Mouse (Mus musculus) intestine, embryonic 14.5 days (tissue): ENCODE measurements around the gene Rapgef3. TPM values are rescaled to one million over a fixed set of nuclear protein-coding genes. Genes with fewer than 3 reads are reported as not detected.

Experiments
- ATAC-seq: fragments of 200-750 bp; cut with Nextera tagmentation; replicated peaks from 2 replicates; pipeline ENCODE4 v1.8.0; 2017; ENCODE audit warnings: low read depth, moderate number of reproducible peaks, moderate TSS enrichment, moderate library complexity; ENCODE audit not compliant: low FRiP score, low TSS enrichment
- DNase-seq: peaks from one replicate; pipeline ENCODE4 v3.0.0-alpha.2; 2018; ENCODE audit warnings: low spot score
- H3K27ac ChIP-seq: fragments of 300-500 bp; sonication (generic); 2 replicates; pipeline ENCODE4 v1.5.1; 2014; ENCODE audit warnings: low read depth, mild to moderate bottlenecking, control low read depth
- H3K27me3 ChIP-seq: fragments of 300-500 bp; sonication (generic); replicated peaks from 2 replicates; pipeline ENCODE4 v1.6.1; 2014; ENCODE audit warnings: low read length, control low read depth; ENCODE audit not compliant: control insufficient read depth, insufficient read depth
- H3K36me3 ChIP-seq: fragments of 300-500 bp; sonication (generic); 2 replicates; pipeline ENCODE4 v1.6.1; 2014; ENCODE audit warnings: low read length, control low read depth; ENCODE audit not compliant: control insufficient read depth, insufficient read depth
- H3K4me1 ChIP-seq: fragments of 300-500 bp; sonication (generic); replicated peaks from 2 replicates; pipeline ENCODE4 v1.6.1; 2014; ENCODE audit warnings: low read length, control low read depth, mixed read lengths; ENCODE audit not compliant: control insufficient read depth, insufficient read depth
- H3K4me2 ChIP-seq: fragments of 300-500 bp; sonication (generic); 2 replicates; pipeline ENCODE4 v1.6.1; 2014; ENCODE audit warnings: low read length
- H3K4me3 ChIP-seq: fragments of 300-500 bp; sonication (generic); 2 replicates; pipeline ENCODE4 v1.5.1; 2014; ENCODE audit warnings: low read depth, low read length, control low read depth, mixed read lengths
- H3K9ac ChIP-seq: fragments of 300-500 bp; sonication (generic); 2 replicates; pipeline ENCODE4 v1.6.1; 2014; ENCODE audit warnings: mild to moderate bottlenecking, low read length
- H3K9me3 ChIP-seq: fragments of 300-500 bp; sonication (generic); 2 replicates; pipeline ENCODE4 v1.6.1; 2016; ENCODE audit warnings: low read length, control low read depth; ENCODE audit not compliant: control insufficient read depth
- WGBS: fragments of 180-500 bp; shearing (Covaris S2); extraction: QIAGEN DNeasy Blood & Tissue Kit; methylation state at CpG from one replicate; pipeline ENCODE4 v1.1.7; 2014; 5-methylcytosine and 5-hydroxymethylcytosine counted together
- polyA plus RNA-seq: library from polyadenylated mRNA; unstranded; fragments of >200 nt; fragmentation: Nextera tagmentation; extraction: Ambion mirVana; gene quantifications from 2 replicates; pipeline ENCODE4 v1.2.1, GENCODE M21; 2014

Rapgef3 gene
- polyA plus RNA-seq, 1 experiment from 2014 or later, result 8.7 TPM

- no peaks in the 10 kb centered on the region for H3K36me3 ChIP-seq
- H3K4me2 ChIP-seq, result no peak overlapping the region
- no peak overlapping the region for H3K27ac ChIP-seq
- no peak for DNase-seq
- ATAC-seq, result no peak
- no peak overlapping the region for H3K4me3 ChIP-seq
- H3K9ac ChIP-seq, result no peak overlapping the region
- no peaks in the 10 kb centered on the region for H3K9me3 ChIP-seq
- H3K27me3 ChIP-seq, result no peaks in the 10 kb centered on the region
- 76% methylated on average over 15 of the region's 15 CpGs for WGBS
- no peaks in the 10 kb centered on the region for H3K4me1 ChIP-seq
These were observed 46.6 kb downstream of the Rapgef3 start for GRCm38 (mm10) chr15:97721008-97721701.

DNA sequence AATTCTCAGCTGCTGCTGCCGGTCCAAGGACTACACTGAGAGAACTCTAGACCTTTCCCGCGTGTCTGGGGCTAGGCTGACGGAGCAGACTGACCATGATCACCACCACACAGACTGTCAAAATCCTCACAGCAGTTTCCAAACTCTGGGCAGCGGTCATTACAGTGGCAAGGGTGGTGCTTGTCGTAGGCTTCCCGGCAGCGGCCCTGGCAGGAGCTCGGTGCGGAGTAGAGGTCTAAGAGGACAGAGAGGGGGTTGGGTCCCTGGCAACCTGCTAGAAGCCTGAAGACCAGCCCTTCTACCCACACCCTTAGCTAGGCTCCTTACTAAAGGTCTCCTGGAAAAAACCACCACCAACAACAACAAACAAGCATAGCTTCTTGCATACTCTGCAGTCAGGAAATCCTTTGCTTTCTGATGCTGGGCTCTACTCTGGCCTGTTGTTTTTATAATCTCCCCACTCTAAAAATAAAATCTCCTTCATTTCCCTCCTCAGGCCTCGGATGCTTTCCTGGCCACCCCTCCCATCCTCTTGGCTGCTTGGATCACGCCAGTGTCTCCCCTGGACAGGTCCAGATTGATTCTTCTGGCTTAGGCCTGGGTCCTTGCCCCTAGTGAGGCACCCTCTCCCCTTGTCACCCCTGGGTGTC is 47.6 kb downstream of the Rapgef3 start:
- no peak overlapping the region for H3K4me3 ChIP-seq
- H3K27ac ChIP-seq, result no peak overlapping the region
- ATAC-seq (no peak), DNase-seq (no peak)
- H3K36me3 ChIP-seq, result no peaks in the 10 kb centered on the region
- WGBS, result 80% methylated on average over 12 of the region's 12 CpGs
- H3K9me3 ChIP-seq, result no peaks in the 10 kb centered on the region
- H3K9ac ChIP-seq, result no peak overlapping the region
- no peaks in the 10 kb centered on the region for H3K4me1 ChIP-seq
- no peaks in the 10 kb centered on the region for H3K27me3 ChIP-seq
- H3K4me2 ChIP-seq, result no peak overlapping the region

GRCm38 (mm10) chr15:97719494-97719893 is 48.3 kb downstream of the Rapgef3 start:
- H3K27me3 ChIP-seq, result no peaks in the 10 kb centered on the region
- H3K9me3 ChIP-seq, result no peaks in the 10 kb centered on the region
- no peaks in the 10 kb centered on the region for H3K36me3 ChIP-seq
- no peak for DNase-seq
- no peak overlapping the region for H3K27ac ChIP-seq
- H3K4me2 ChIP-seq, result no peak overlapping the region
- no peaks in the 10 kb centered on the region for H3K4me1 ChIP-seq
- WGBS, result 94% methylated on average over 12 of the region's 12 CpGs
- H3K4me3 ChIP-seq, result no peak overlapping the region
- no peak for ATAC-seq
- H3K9ac ChIP-seq, result no peak overlapping the region

GRCm38 (mm10) chr15:97718535-97719155 is 49.1 kb downstream of the Rapgef3 start:
- DNase-seq (no peak), ATAC-seq (no peak)
- no peak overlapping the region for H3K27ac ChIP-seq
- H3K27me3 ChIP-seq, result no peaks in the 10 kb centered on the region
- H3K9me3 ChIP-seq, result no peaks in the 10 kb centered on the region
- H3K4me2 ChIP-seq, result no peak overlapping the region
- H3K36me3 ChIP-seq, result no peaks in the 10 kb centered on the region
- H3K4me3 ChIP-seq, result no peak overlapping the region
- H3K9ac ChIP-seq, result no peak overlapping the region
- WGBS, result 87% methylated on average over 8 of the region's 8 CpGs
- H3K4me1 ChIP-seq, result no peaks in the 10 kb centered on the region

- no peaks in the 10 kb centered on the region for H3K4me1 ChIP-seq
- H3K9me3 ChIP-seq, result no peaks in the 10 kb centered on the region
- no peak overlapping the region for H3K9ac ChIP-seq
- DNase-seq (peak; percentile 84), ATAC-seq (no peak)
- H3K4me3 ChIP-seq, result no peak overlapping the region
- 27% methylated on average over 12 of the region's 12 CpGs for WGBS
- H3K27me3 ChIP-seq, result no peaks in the 10 kb centered on the region
- no peak overlapping the region for H3K4me2 ChIP-seq
- no peak overlapping the region for H3K27ac ChIP-seq
- no peaks in the 10 kb centered on the region for H3K36me3 ChIP-seq
These were observed 49.8 kb downstream of the Rapgef3 start for GRCm38 (mm10) chr15:97717861-97718534.

GRCm38 (mm10) chr15:97716782-97717181 is 51.0 kb downstream of the Rapgef3 start:
- ATAC-seq (no peak), DNase-seq (no peak)
- Histone ChIP-seq H3K9me3 (no peaks in the 10 kb centered on the region), H3K4me3 (no peak overlapping the region), H3K9ac (no peak overlapping the region), H3K27me3 (no peaks in the 10 kb centered on the region), H3K36me3 (no peaks in the 10 kb centered on the region), H3K4me2 (no peak overlapping the region), H3K27ac (no peak overlapping the region), H3K4me1 (no peaks in the 10 kb centered on the region)
- 89% methylated on average over 11 of the region's 11 CpGs for WGBS

- no peak overlapping the region for H3K4me3 ChIP-seq
- no peaks in the 10 kb centered on the region for H3K4me1 ChIP-seq
- WGBS, result 97% methylated on average over 1 of the region's 1 CpGs
- no peak overlapping the region for H3K9ac ChIP-seq
- H3K9me3 ChIP-seq, result no peaks in the 10 kb centered on the region
- ATAC-seq, result no peak
- no peak overlapping the region for H3K27ac ChIP-seq
- no peak for DNase-seq
- H3K36me3 ChIP-seq, result no peaks in the 10 kb centered on the region
- no peaks in the 10 kb centered on the region for H3K27me3 ChIP-seq
- no peak overlapping the region for H3K4me2 ChIP-seq
These were observed 52.0 kb downstream of the Rapgef3 start for GRCm38 (mm10) chr15:97715734-97716133.

DNA sequence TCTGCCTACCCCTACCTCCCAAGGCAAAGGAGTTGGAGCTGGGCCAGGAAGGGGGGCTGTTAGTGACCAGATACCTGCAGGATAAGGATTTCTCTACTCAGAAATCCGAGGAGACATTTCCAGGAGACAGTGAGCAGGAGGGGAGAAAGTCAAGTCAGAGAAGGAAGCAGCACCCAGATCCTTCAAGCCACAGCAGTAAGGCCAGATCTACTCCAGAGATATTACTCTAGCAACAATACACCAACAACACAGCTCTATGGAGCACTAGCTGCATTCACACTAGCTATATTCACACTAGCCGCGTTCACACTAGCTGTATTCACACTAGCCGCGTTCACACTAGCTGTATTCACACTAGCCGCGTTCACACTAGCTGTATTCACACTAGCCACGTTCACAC is 52.7 kb downstream of the Rapgef3 start:
- no peaks in the 10 kb centered on the region for H3K36me3 ChIP-seq
- H3K27ac ChIP-seq, result no peak overlapping the region
- H3K4me3 ChIP-seq, result no peak overlapping the region
- no peaks in the 10 kb centered on the region for H3K4me1 ChIP-seq
- WGBS, result 84% methylated on average over 8 of the region's 8 CpGs
- H3K4me2 ChIP-seq, result no peak overlapping the region
- H3K9me3 ChIP-seq, result no peaks in the 10 kb centered on the region
- DNase-seq (no peak), ATAC-seq (no peak)
- H3K27me3 ChIP-seq, result no peaks in the 10 kb centered on the region
- H3K9ac ChIP-seq, result no peak overlapping the region
